27 mouse cellular contexts compared by ENCODE assay signal in genomic region chr14:61425080-61425665, GRCm38 (mm10). TPM values are rescaled to one million over a fixed set of nuclear protein-coding genes. Genes with fewer than 3 reads are reported as not detected.
DNase-seq lines count a peak whose midpoint lies in the region; ATAC-seq and TF ChIP-seq lines count a peak whose summit lies in the region.
"Had no signal": no experiment of that assay in that cellular context is flagged by ENCODE, and none has a peak within 500 bp of the region (broad histone marks: within the 10 kb centered on the region; RNA-seq: fewer than 3 reads in every experiment).

No protein-coding gene starts in this region.

- 25% methylated on average over 2 of the region's 2 CpGs for WGBS in liver, embryonic 14.5 days (ENCODE audit: insufficient replicate concordance)

- intact Hi-C loops in left cerebral cortex, postnatal 25 days (cut with DNase I), result no loop called here

- H3K9ac ChIP-seq in liver, embryonic 14.5 days (replicated peaks), result no peak overlapping the region
- H3K9ac ChIP-seq: embryonic facial prominence, embryonic 12.5 days; embryonic facial prominence, embryonic 15.5 days; forebrain, postnatal 0 days; heart, embryonic 12.5 days; heart, embryonic 15.5 days; hindbrain, embryonic 13.5 days had no signal

- H3K27ac ChIP-seq in liver, embryonic 14.5 days, result no peak overlapping the region
- H3K27ac ChIP-seq: embryonic facial prominence, embryonic 12.5 days; embryonic facial prominence, embryonic 15.5 days; gastrocnemius, adult 2 months; heart, embryonic 15.5 days; hindbrain, embryonic 10.5 days; hindbrain, embryonic 13.5 days had no signal

- no peak overlapping the region for H3K4me3 ChIP-seq in liver, embryonic 14.5 days (ENCODE audit: insufficient read depth in 1 of 2, low read depth in 2 of 2, low read length in 2 of 2)
- H3K4me3 ChIP-seq: embryonic facial prominence, embryonic 12.5 days; embryonic facial prominence, embryonic 15.5 days; gastrocnemius, adult 2 months; heart, embryonic 12.5 days; heart, embryonic 15.5 days; hindbrain, embryonic 10.5 days; hindbrain, embryonic 13.5 days had no signal

- H3K9me3 ChIP-seq in liver, embryonic 14.5 days (ENCODE audit: control insufficient read depth, low read length), result no peaks in the 10 kb centered on the region
- H3K9me3 ChIP-seq: embryonic facial prominence, embryonic 12.5 days; embryonic facial prominence, embryonic 15.5 days; heart, embryonic 12.5 days; heart, embryonic 15.5 days; hindbrain, embryonic 10.5 days; hindbrain, embryonic 13.5 days had no signal

- no peaks in the 10 kb centered on the region for H3K27me3 ChIP-seq in liver, embryonic 14.5 days (ENCODE audit: control insufficient read depth, insufficient read depth, low read length)
- H3K27me3 ChIP-seq: embryonic facial prominence, embryonic 12.5 days; embryonic facial prominence, embryonic 15.5 days; heart, embryonic 12.5 days; heart, embryonic 15.5 days; hindbrain, embryonic 13.5 days had no signal

- peaks cover 3 to 11% of the 10 kb centered on the region in 2 experiments; a peak in 3 of 4 replicates for H3K4me1 ChIP-seq in liver, embryonic 14.5 days (replicated peaks; ENCODE audit: control insufficient read depth in 2 of 2, insufficient read depth in 2 of 2, low read length in 1 of 2)

- H3K4me2 ChIP-seq in liver, embryonic 14.5 days (ENCODE audit: low read depth), result no peak overlapping the region
- H3K4me2 ChIP-seq: embryonic facial prominence, embryonic 12.5 days; embryonic facial prominence, embryonic 15.5 days; heart, embryonic 12.5 days; heart, embryonic 15.5 days; hindbrain, embryonic 13.5 days had no signal

- H3K36me3 ChIP-seq in liver, embryonic 14.5 days (replicated peaks; ENCODE audit: control insufficient read depth, insufficient read depth, low read depth), result no peaks in the 10 kb centered on the region
- H3K36me3 ChIP-seq: embryonic facial prominence, embryonic 12.5 days; embryonic facial prominence, embryonic 15.5 days; heart, embryonic 15.5 days had no signal

- TF ChIP-seq EP300 in liver, embryonic 14.5 days (IDR thresholded peaks at IDR 0.05; ENCODE audit: low read depth), result peak; percentile 48

- ATAC-seq in liver, embryonic 14.5 days (ENCODE audit: insufficient read depth), result 0 out of 2 replicates have a peak, but pooled peaks have one; percentile 41
- ATAC-seq in megakaryocyte progenitor cell, adult 5-6 weeks (replicated peaks; ENCODE audit: poor library complexity), result peak; percentile 71
- ATAC-seq: forebrain, embryonic 14.5 days; forebrain, postnatal 0 days; hindbrain, embryonic 16.5 days; inflammation-experienced regulatory T-cells, adult 6 months; intestine, embryonic 16.5 days had no signal

- peak in 2 of 3 experiments; percentile 9 to 24 for DNase-seq in liver, embryonic 14.5 days (ENCODE audit: low read depth in 3 of 3, low spot score in 3 of 3)
- DNase-seq in liver (no peak), MEL-GATA-1-ER (ENCODE audit: extremely low read depth, low read depth) (peak; percentile 79)
- no peak for DNase-seq in left cerebral cortex, postnatal 25 days (ENCODE audit: low spot score in 2 of 2)
- no peak for DNase-seq in cerebellum, adult 11 months
- DNase-seq: adrenal gland, postnatal 10 days; adrenal gland, postnatal 36 days; cerebellum, adult 18-20 months; cerebellum, adult 9-10 months; cerebellum, postnatal 14 days; forebrain, postnatal 0 days; gastrocnemius, adult 2 months; gastrocnemius, postnatal 25 days; heart, adult 18-20 months; heart, postnatal 10 days; heart, postnatal 36 days had no signal

- no peak for TF ChIP-seq CTCF in liver, embryonic 14.5 days (IDR thresholded peaks at IDR 0.05; ENCODE audit: low read depth)

RNA-seq across cellular contexts. Expression of gene Kpna3, which starts 14.5 kb away (rescaled TPM):
- 8.8 and 13.4 TPM in 2 replicates for polyA plus RNA-seq in liver, embryonic 14.5 days (2012; rRNA removed)
- 27.7 and 31.0 TPM in 2 replicates for polyA plus RNA-seq in liver, embryonic 14.5 days (2014; fragmentation: Nextera tagmentation; extraction: Ambion mirVana)
- total RNA-seq in megakaryocyte progenitor cell, adult 5-6 weeks (2015), result 81.6 and 82.6 TPM in 2 replicates
- 31.4 and 45.3 TPM in 2 replicates for total RNA-seq in megakaryocyte progenitor cell, adult 5-6 weeks (2017)
- 10 to 100 TPM; 75.3 to 76.8 TPM for total RNA-seq in left cerebral cortex, postnatal 25 days (2021)

Comparison
In these comparisons a context has a peak if more than half of its experiments do, and no peak if none do; other contexts are left out.
1. DNase-seq: peak in liver, embryonic 14.5 days (2 of 3) and MEL-GATA-1-ER (single experiment); none in liver (single experiment), left cerebral cortex, postnatal 25 days (0 of 2) and cerebellum, adult 11 months (single experiment).